Mouse (Mus musculus) liver, postnatal 0 days (tissue): ENCODE measurements at regions not wholly inside any gene's neighbourhood (a gene's known extent, or its start where the extent isn't known, plus 50 kb on each side); places are given as distances from the start of the nearest gene placed in this dataset.

Source experiments
- CTCF ChIP-seq: sonication (generic); IDR thresholded peaks from 2 replicates; pipeline ENCODE4 v1.5.1; 2016; ENCODE audit warnings: antibody characterized with exemption, low read depth
- EP300 ChIP-seq: IDR thresholded peaks from 2 replicates; pipeline ENCODE4 v1.6.1; 2016; ENCODE audit warnings: antibody characterized with exemption, low read depth, mild to moderate bottlenecking

DNA sequence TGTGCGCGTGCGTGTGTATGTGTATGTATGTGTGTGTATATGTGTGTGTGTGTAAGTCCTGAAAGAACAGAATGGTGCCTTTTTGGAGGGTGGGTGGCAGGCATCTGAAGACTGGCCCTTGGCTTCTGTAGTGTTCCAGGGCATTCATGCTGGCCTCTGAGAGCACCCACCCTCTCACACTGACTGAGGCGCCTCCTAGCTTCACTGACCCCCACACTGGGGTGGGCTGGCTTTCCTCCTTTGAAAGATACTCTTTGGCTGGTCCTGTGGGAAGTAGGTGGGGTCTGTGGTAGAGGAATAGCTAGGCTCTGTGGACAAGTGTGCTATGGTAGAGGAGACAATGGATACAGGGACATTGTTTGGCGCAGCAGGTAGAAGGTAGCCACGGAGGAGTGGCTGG is 91.5 kb downstream of the Cstad start:
- no peak for TF ChIP-seq CTCF
- no peak for TF ChIP-seq EP300
